Mouse (Mus musculus) brain, embryonic 14.5 days (tissue): ENCODE results near the gene Snx27.

ENCODE experiments used
- CTCF ChIP-seq: fragments of 200-500 bp; IDR thresholded peaks from 2 replicates; pipeline ENCODE4 v1.5.1; 2012; ENCODE audit warnings: inconsistent platforms, mild to moderate bottlenecking, moderate library complexity, borderline replicate concordance; ENCODE audit not compliant: insufficient read depth, insufficient read length; ENCODE audit errors: extremely low read depth
- POLR2A ChIP-seq: fragments of 200-500 bp; IDR thresholded peaks from 2 replicates; pipeline ENCODE4 v1.6.1; 2012; ENCODE audit warnings: mild to moderate bottlenecking, inconsistent platforms, borderline replicate concordance; ENCODE audit not compliant: poor library complexity, insufficient read depth, insufficient read length, severe bottlenecking; ENCODE audit errors: extremely low read depth

- no peak for TF ChIP-seq CTCF
- no peak for TF ChIP-seq POLR2A
These were observed 22.5 kb downstream of the Snx27 start for GRCm38 (mm10) chr3:94559931-94560429.
